Mouse (Mus musculus): ENCODE data around the gene Thra.
"Not testable (repeated sequence)": the region's sequence is repeated elsewhere in the genome, so short reads cannot be mapped to it uniquely, and the experiment has no call there.

The Thra gene

GRCm38 (mm10) chr11:98740393-98741050, at the start of gene Thra:
Gene Thra (plus strand): TSS chr11:98740638.
- DNase-seq (ENCODE audit: extremely low spot score, low read depth, low spot score) = no peak

DNA sequence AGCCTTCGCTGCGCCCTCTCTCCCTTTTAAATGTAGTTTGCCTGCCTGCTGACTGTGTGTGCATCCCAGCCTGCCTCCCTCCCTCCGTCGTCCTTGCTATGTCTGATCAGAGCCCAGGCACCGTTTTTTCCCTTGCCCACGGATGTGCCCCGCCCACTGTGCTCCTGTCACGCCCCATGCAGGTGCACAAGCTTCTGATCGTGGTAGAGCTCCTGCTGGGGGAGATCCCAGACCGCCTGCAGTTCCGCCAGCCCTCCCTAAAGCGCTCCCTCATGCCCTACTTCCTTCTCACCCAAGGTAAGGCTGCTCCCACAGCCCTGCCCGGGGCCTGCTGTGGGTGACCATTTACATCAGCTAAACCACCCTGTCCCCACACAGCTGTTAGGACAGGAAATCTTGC, 47.2 kb upstream of the Thra start:
- DNase-seq (ENCODE audit: extremely low spot score, low read depth, low spot score) = no peak

DNA sequence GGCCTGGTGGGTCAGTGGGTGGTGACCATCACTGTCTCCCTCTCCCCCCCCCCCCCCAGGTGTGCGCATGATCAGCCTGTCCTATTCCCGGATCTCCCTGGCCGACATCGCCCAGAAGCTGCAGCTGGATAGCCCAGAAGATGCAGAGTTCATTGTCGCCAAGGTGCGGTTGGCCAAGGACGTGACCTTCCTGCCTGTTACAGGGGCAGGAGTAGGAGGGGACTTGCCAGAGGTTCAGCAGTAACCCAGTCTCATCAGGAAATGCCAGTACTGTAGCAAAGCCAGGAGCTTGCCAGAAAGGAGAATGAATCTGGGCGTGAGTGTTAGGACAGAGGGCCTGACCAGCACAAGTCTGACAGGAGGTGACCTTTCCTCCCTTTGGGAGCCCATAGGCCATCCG, 46.7 kb upstream of the Thra start:
- DNase-seq (ENCODE audit: extremely low spot score, low read depth, low spot score) = no peak

DNA sequence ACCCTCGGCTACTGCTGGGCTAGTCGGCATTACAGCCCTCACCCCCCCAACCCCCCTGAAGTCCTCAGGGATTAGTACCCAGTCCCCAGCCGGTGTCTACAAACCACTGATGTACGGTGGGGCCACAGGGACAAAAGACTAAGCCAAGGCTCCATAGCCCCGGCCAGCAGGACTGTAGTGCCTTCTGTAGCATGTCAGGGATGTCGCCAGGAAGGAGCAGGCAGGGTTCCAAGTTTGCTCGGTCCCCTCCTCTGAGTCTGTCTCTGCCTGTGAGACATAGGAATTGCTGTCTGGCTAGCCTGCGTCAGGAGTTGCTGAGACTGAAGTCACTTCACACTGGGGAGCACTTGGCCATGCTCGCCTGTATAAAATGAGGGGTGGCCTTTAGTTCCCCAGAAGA, 46.1 kb upstream of the Thra start:
- DNase-seq (ENCODE audit: extremely low spot score, low read depth, low spot score) = no peak

DNA sequence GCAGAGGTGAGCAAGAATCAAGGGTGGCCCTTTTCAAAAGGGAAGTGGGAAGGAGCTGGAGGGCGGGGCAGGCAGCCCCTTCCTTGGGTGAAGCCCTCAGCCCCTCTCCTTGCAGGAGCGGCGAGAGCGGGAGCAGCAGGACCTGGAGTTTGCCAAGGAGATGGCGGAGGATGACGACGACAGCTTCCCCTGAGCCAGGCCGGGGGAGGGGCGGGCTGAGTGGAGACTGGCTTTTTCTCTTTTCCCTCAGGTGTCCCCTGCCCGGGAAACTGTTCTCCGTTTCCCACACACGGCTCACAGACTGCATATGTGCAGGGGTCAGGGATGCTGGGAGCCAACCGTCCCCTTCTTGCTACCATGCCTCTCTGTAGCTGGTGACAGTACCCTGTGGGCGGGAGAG, 45.0 kb upstream of the Thra start:
- DNase-seq (ENCODE audit: extremely low spot score, low read depth, low spot score) = no peak

DNA sequence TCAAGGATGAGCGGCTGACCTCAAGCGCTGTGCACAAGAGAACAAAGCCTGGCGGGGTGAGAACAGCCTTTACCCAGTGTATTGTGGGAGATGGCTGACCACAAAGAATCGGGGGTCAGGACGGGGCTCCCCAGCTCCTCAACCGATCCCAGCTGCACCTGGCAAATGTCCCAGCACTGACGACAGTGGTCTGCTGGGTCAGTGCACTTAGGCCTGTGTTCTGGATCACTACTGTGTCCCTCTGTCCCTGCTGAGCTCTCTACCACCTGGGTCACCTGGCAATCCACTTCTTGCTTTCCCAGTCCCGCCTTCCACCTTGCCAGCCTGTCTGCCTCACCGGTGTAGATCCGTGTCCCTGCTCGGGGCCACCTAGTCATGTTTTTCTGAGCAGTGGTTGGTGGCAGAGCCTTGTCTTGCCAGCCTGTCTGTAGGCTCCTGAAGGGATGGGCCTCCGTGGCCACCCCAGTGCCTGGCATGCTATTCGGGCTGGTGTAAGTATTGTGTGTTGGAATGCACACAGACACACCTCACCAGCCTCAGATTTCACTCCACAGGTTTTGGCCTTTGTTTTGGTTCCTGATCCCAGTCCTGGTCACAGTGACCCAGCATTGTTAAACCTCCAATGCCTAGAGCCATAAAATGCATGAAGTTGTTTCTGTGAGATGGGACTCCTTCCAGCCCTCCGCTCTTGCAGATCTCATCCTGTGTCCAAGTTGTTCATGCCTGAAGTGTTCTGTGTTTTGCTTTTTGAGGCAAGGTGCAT, 43.8 kb upstream of the Thra start:
- no peak for DNase-seq (ENCODE audit: extremely low spot score, low read depth, low spot score)

- no peak for DNase-seq (ENCODE audit: extremely low spot score, low read depth, low spot score)
Observed at GRCm38 (mm10) chr11:98697225-98697624, 43.2 kb upstream of the Thra start.

GRCm38 (mm10) chr11:98698849-98699640, 41.4 kb upstream of the Thra start:
- DNase-seq (ENCODE audit: extremely low spot score, low read depth, low spot score) = no peak

GRCm38 (mm10) chr11:98699911-98700310, 40.5 kb upstream of the Thra start:
- no peak for DNase-seq (ENCODE audit: extremely low spot score, low read depth, low spot score)

DNA sequence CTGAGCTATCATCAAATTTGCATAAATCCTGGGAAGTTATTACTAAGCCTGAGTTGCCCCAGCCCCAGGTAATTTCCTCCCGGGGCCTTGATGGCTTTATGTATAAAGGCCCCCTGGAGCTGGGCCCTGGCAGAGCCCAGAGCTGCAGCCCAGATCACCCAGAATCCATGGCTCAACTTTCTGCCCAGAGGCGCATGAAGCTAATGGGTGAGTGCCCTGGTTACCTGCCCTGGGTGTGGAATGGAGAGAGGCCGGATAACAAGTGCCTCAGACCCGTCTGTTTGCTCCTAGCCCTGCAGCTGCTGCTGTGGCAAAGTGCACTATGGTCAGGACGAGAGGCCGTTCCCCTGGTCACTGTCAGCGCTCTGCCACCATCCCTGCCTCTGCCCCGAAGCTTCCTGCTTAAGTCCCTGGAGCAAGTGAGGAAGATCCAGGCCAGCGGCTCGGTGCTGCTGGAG, 39.2 kb upstream of the Thra start, which contains the start of gene Csf3:
Gene Csf3, plus strand, starts transcription at position 51 of the 458 bp plus-strand sequence.
- no peak for DNase-seq (ENCODE audit: extremely low spot score, low read depth, low spot score)

DNA sequence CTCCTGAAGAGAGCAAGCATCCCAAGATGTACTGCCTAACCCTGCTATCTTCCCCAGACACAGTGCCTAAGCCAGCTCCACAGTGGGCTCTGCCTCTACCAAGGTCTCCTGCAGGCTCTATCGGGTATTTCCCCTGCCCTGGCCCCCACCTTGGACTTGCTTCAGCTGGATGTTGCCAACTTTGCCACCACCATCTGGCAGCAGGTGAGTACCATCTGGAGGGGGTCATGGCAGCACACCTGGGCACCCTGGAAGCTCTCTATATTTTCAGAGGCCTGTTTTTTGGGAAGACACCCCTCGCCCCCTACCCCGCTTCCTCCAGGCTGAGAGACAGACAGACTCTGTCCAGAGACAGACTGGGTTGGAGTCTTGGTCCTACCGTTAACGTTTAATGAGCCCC, 38.1 kb upstream of the Thra start:
- DNase-seq (ENCODE audit: extremely low spot score, low read depth, low spot score) = no peak

DNA sequence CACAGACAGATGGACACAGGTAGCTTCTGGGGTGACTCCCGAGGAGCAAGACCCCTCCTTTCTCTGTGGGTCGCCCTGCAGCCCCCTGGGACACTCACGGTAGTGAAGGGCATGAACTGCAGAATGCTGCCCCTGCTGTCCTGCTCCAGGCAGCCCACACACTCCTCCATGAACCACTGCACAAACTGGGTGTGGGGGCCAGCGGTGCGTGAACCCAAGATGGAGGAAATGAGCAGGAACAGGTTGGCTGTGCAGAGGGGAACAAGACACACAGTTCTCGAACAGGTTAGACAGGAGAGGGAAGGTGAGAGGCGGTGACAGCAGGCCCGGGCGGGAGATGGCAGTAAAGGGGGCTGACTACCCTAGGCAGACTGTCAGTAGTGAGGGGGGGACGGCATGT, 35.4 kb upstream of the Thra start:
- DNase-seq (ENCODE audit: extremely low spot score, low read depth, low spot score) = no peak

GRCm38 (mm10) chr11:98707401-98708281, 32.8 kb upstream of the Thra start:
- DNase-seq (ENCODE audit: extremely low spot score, low read depth, low spot score) = no peak

DNA sequence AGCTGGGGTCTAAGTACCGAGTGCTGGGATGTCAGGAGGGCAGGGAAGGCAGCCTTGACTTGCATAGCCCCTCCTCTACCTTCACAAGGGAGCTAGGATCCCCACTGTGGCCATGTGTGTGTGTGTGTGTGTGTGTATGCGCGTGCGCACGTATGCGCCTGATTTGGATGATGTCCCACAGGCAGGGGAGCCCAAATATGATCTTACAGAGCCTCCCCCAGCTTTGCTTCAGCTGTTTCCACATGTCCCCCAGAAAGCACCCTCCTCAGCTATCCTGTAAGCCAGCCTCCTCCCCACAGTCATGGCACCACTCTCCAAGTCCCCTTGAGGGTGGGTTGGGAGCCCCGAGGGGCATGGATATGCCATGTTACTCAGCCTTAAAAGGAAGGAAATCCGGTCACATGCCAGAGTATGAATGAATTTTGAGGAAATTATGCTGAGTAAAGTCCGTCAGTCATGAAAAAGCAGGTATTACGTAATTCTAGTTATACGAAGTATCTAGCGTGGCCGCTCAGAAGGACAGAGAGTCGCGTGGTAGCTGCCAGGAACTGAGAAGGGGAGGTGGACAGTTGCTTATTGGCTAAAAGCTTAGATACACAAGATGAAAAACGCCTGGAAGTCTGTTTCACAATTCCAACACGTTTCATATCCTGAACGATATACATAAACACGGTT, 32.0 kb upstream of the Thra start:
- DNase-seq (ENCODE audit: extremely low spot score, low read depth, low spot score) = no peak

DNA sequence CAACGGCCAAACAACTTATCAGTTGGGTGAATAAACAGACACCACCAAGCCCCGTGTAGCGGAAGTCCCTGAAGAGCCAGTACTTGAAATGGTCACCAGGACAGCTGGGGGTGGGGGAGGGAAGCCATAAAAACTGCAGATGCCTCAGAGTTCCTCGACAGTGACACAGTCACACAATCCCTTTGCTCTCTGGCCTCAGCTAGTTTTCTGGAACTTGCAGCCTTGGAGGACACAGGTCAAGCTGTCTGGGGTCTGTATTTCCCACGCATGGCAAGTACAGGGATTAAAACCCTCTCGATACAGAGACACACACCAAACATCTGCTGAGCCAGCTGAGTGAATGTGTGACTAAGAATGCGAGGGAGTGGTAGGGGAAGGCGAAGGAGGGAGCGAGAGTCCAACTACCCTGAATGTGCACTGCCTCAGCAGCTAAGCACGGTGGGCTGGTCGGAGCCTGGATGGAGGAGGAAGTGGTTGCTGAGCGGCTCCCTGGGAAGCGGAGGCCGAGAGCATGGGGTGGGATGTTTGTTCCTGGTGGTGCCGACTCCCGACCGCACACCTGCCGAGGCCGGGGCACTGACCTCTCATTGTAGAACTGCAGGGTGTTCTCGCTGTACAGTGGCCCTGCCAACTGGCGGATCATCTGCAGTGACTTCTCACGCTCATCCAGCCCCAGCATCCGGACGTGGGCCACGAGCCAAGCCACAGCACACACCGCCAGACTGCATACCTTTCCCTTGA, 31.3 kb upstream of the Thra start:
- DNase-seq (ENCODE audit: extremely low spot score, low read depth, low spot score) = no peak

DNA sequence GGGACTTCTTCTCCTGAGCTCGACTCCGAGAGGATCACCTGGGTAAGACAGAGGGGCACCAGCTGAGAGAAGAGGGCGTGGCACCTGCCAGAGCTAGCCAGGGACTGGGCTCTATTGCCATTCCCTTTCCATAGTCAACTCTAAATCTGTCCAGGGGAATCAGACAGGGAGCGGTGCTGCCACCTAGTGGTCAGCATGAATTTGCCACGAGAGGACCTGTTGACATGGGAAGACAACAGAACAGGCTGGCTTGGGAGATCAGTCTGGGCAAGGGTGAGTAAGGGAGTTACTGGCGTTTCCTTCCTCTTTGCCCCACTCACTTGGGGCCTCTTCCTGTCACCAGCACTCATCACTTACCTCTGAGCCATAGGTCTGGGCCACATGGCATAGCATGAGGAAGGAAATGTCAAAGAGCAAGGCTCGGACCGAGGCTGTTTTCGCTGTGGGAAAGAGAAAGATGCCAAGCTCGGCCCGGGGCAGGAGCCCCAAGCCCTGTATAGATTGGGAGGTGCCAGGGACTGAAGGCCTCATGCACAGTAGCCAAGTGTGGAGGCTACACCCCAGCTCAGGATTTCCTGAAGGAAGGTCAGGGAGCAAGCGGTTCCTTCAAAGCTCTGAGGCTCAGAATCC, 29.9 kb upstream of the Thra start:
- DNase-seq (ENCODE audit: extremely low spot score, low read depth, low spot score) = peak; percentile 61

GRCm38 (mm10) chr11:98711046-98711434, 29.4 kb upstream of the Thra start:
- DNase-seq (ENCODE audit: extremely low spot score, low read depth, low spot score) = no peak

- DNase-seq (ENCODE audit: extremely low spot score, low read depth, low spot score) = not testable (repeated sequence)
Observed at GRCm38 (mm10) chr11:98712009-98712408, 28.4 kb upstream of the Thra start.

- no peak for DNase-seq (ENCODE audit: extremely low spot score, low read depth, low spot score)
Observed at GRCm38 (mm10) chr11:98713703-98714102, 26.7 kb upstream of the Thra start.

All from hindlimb bud, embryonic 11.5 days (tissue).